Mouse (Mus musculus): Measurements from ENCODE around the gene Gm17190. TPM values are rescaled to one million over a fixed set of nuclear protein-coding genes. Genes with fewer than 3 reads are reported as not detected.
A peak's percentile ranks its signal among the peaks of the same experiment; 100 is the strongest.

Gene Gm17190
- polyA plus RNA-seq, 1 experiment: not detected

- no peak overlapping the region for H3K4me3 ChIP-seq (replicated peaks)
- no peak for TF ChIP-seq GATA1 (IDR thresholded peaks at IDR 0.05; ENCODE audit: borderline replicate concordance, low read length)
- TF ChIP-seq FLI1 (IDR thresholded peaks at IDR 0.05; ENCODE audit: low read length): no peak
- peaks cover 3% of the 10 kb centered on the region for H3K27me3 ChIP-seq (replicated peaks)
- no peaks in the 10 kb centered on the region for H3K36me3 ChIP-seq (replicated peaks; ENCODE audit: low read length)
- no peaks in the 10 kb centered on the region for H3K9me3 ChIP-seq
- H3K4me1 ChIP-seq: peaks cover 7% of the 10 kb centered on the region; the same call in 1 of the 2 replicates
Measured at GRCm38 (mm10) chr13:96110767-96111166, 28.9 kb downstream of the Gm17190 start.

GRCm38 (mm10) chr13:96112711-96113110, 30.9 kb downstream of the Gm17190 start:
- TF ChIP-seq FLI1 (IDR thresholded peaks at IDR 0.05; ENCODE audit: low read length) (no peak), GATA1 (IDR thresholded peaks at IDR 0.05; ENCODE audit: borderline replicate concordance, low read length) (no peak)
- no peaks in the 10 kb centered on the region for H3K9me3 ChIP-seq
- H3K4me3 ChIP-seq (replicated peaks): no peak overlapping the region
- H3K36me3 ChIP-seq (replicated peaks; ENCODE audit: low read length): no peaks in the 10 kb centered on the region
- peaks cover 3% of the 10 kb centered on the region for H3K27me3 ChIP-seq (replicated peaks)
- H3K4me1 ChIP-seq: no peaks in the 10 kb centered on the region

- Histone ChIP-seq H3K36me3 (replicated peaks; ENCODE audit: low read length) (no peaks in the 10 kb centered on the region), H3K4me1 (no peaks in the 10 kb centered on the region), H3K27me3 (replicated peaks) (peaks cover 32% of the 10 kb centered on the region), H3K9me3 (no peaks in the 10 kb centered on the region), H3K4me3 (replicated peaks) (no peak overlapping the region)
- TF ChIP-seq GATA1 (IDR thresholded peaks at IDR 0.05; ENCODE audit: borderline replicate concordance, low read length) (no peak), FLI1 (IDR thresholded peaks at IDR 0.05; ENCODE audit: low read length) (no peak)
Measured at GRCm38 (mm10) chr13:96125011-96125410, 43.2 kb downstream of the Gm17190 start.

- Histone ChIP-seq H3K9me3 (no peaks in the 10 kb centered on the region), H3K36me3 (replicated peaks; ENCODE audit: low read length) (no peaks in the 10 kb centered on the region), H3K4me3 (replicated peaks) (no peak overlapping the region), H3K4me1 (peaks cover 7% of the 10 kb centered on the region), H3K27me3 (replicated peaks) (peaks cover 47% of the 10 kb centered on the region)
- TF ChIP-seq FLI1 (IDR thresholded peaks at IDR 0.05; ENCODE audit: low read length) (no peak), GATA1 (IDR thresholded peaks at IDR 0.05; ENCODE audit: borderline replicate concordance, low read length) (no peak)
Measured at GRCm38 (mm10) chr13:96126669-96127068, 44.8 kb downstream of the Gm17190 start.

GRCm38 (mm10) chr13:96129081-96129480, 47.2 kb downstream of the Gm17190 start:
- Histone ChIP-seq H3K4me3 (replicated peaks) (no peak overlapping the region), H3K27me3 (replicated peaks) (peaks cover 67% of the 10 kb centered on the region), H3K4me1 (peaks cover 17% of the 10 kb centered on the region), H3K9me3 (no peaks in the 10 kb centered on the region), H3K36me3 (replicated peaks; ENCODE audit: low read length) (no peaks in the 10 kb centered on the region)
- TF ChIP-seq GATA1 (IDR thresholded peaks at IDR 0.05; ENCODE audit: borderline replicate concordance, low read length) (no peak), FLI1 (IDR thresholded peaks at IDR 0.05; ENCODE audit: low read length) (no peak)

GRCm38 (mm10) chr13:96131050-96131449, 49.2 kb downstream of the Gm17190 start:
- Histone ChIP-seq H3K9me3 (no peaks in the 10 kb centered on the region), H3K4me1 (peaks cover 17% of the 10 kb centered on the region), H3K4me3 (replicated peaks) (peak overlapping the region; percentile 71), H3K36me3 (replicated peaks; ENCODE audit: low read length) (no peaks in the 10 kb centered on the region), H3K27me3 (replicated peaks) (peaks cover 76% of the 10 kb centered on the region)
- TF ChIP-seq FLI1 (IDR thresholded peaks at IDR 0.05; ENCODE audit: low read length) (no peak), GATA1 (IDR thresholded peaks at IDR 0.05; ENCODE audit: borderline replicate concordance, low read length) (no peak)

- Histone ChIP-seq H3K9me3 (no peaks in the 10 kb centered on the region), H3K4me3 (replicated peaks) (no peak overlapping the region), H3K4me1 (peaks cover 17% of the 10 kb centered on the region), H3K27me3 (replicated peaks) (peaks cover 74% of the 10 kb centered on the region), H3K36me3 (replicated peaks; ENCODE audit: low read length) (no peaks in the 10 kb centered on the region)
- TF ChIP-seq FLI1 (IDR thresholded peaks at IDR 0.05; ENCODE audit: low read length) (no peak), GATA1 (IDR thresholded peaks at IDR 0.05; ENCODE audit: borderline replicate concordance, low read length) (no peak)
Measured at GRCm38 (mm10) chr13:96131911-96132310, 50.1 kb downstream of the Gm17190 start.

- H3K27me3 ChIP-seq (replicated peaks): peaks cover 70% of the 10 kb centered on the region
- peak within 1 kb of the TSS; percentile 67 for H3K4me3 ChIP-seq (replicated peaks)
Measured at GRCm38 (mm10) chr13:96132401-96132816, 50.6 kb downstream of the Gm17190 start, which contains the start of gene Sv2c. Sv2c (minus strand) TSS chr13:96132577.

More at GRCm38 (mm10) chr13:96132401-96132816, 50.6 kb downstream of the Gm17190 start, which contains the start of gene Sv2c:
- H3K9me3 ChIP-seq: no peaks in the 10 kb centered on the region
- TF ChIP-seq FLI1 (IDR thresholded peaks at IDR 0.05; ENCODE audit: low read length): no peak
- no peak for TF ChIP-seq GATA1 (IDR thresholded peaks at IDR 0.05; ENCODE audit: borderline replicate concordance, low read length)
- peaks cover 17% of the 10 kb centered on the region for H3K4me1 ChIP-seq
- no peaks in the 10 kb centered on the region for H3K36me3 ChIP-seq (replicated peaks; ENCODE audit: low read length)

Other genes starting within 250 kb of the Gm17190 start
- 2.8 TPM in 1 of 2 replicates, not detected in the other for gene Iqgap2, start 190.1 kb upstream of the Gm17190 start, polyA plus RNA-seq (2012; ENCODE audit: insufficient read depth, low replicate concordance)
- gene Gm20075, start 678 bp upstream of the Gm17190 start, polyA plus RNA-seq (2012; ENCODE audit: insufficient read depth, low replicate concordance): 0.06 TPM in 1 of 2 replicates, not detected in the other
- gene Sv2c, start 50.5 kb downstream of the Gm17190 start, polyA plus RNA-seq (2012; ENCODE audit: insufficient read depth, low replicate concordance): 0.47 TPM in 1 of 2 replicates, not detected in the other

All from megakaryocyte, embryonic 14.5 days (primary cell).